In the genomic region with DNA sequence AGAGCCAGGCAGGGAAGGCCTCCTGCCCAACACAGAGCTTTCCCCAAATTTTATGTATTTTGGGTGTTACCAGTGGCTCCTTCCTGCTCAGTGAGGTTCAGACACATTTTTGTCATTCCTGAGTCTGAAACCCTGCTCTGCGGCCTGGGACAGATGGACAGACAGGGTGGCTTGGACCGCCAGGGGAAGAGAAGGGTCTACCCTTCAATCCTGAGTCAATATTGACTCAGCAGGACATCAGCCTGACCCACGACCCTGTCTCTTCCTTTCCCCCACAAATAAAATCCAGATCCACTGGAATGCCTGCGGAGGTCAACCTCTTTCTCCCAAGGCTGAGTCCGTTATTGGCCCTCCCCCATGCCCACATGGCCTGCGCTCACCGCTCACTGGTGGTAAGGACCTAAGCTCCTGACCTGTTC, we compare ENCODE assay signal across 8 mouse cellular contexts. TPM values are rescaled to one million over a fixed set of nuclear protein-coding genes. Genes with fewer than 3 reads are reported as not detected.
DNase-seq lines count a peak whose midpoint lies in the region; ATAC-seq lines count a peak whose summit lies in the region.

No protein-coding gene starts in this region.

- no peak overlapping the region for H3K4me3 ChIP-seq in heart, embryonic 16.5 days (ENCODE audit: low read length)
- no peak overlapping the region for H3K4me3 ChIP-seq in embryonic facial prominence, embryonic 15.5 days (replicated peaks)
- H3K4me3 ChIP-seq in macrophage (ENCODE audit: inconsistent target) = no peak overlapping the region

- no peak for DNase-seq in heart, postnatal 14 days
- DNase-seq in NIH3T3 (ENCODE audit: low read depth) = peak; percentile 65
- DNase-seq in frontal cortex, adult 2 months (ENCODE audit: extremely low spot score in 1 of 2, low spot score in 1 of 2) = no peak
- DNase-seq in adrenal gland, postnatal 25 days = no peak
- no peak for DNase-seq in spleen, postnatal 10 days (ENCODE audit: low spot score in 2 of 2)

- no peaks in the 10 kb centered on the region for H3K27me3 ChIP-seq in heart, embryonic 16.5 days (ENCODE audit: control insufficient read depth, insufficient read depth, low read length)
- no peaks in the 10 kb centered on the region for H3K27me3 ChIP-seq in embryonic facial prominence, embryonic 15.5 days

- no peak overlapping the region for H3K4me2 ChIP-seq in heart, embryonic 16.5 days (ENCODE audit: low read depth, low read length)
- H3K4me2 ChIP-seq in embryonic facial prominence, embryonic 15.5 days (replicated peaks) = peak overlapping the region; percentile 80

- intact Hi-C loops in heart, postnatal 14 days (cut with DNase I) = no loop called here

- peaks cover 97% of the 10 kb centered on the region for H3K79me2 ChIP-seq in macrophage (ENCODE audit: inconsistent target)

- H3K9ac ChIP-seq in heart, embryonic 16.5 days (ENCODE audit: low read length) = no peak overlapping the region
- peak overlapping the region; percentile 15; the same call in 1 of the 2 replicates for H3K9ac ChIP-seq in embryonic facial prominence, embryonic 15.5 days

- peak overlapping the region; percentile 55 for H3K27ac ChIP-seq in heart, embryonic 16.5 days (ENCODE audit: low read length)
- H3K27ac ChIP-seq in embryonic facial prominence, embryonic 15.5 days (replicated peaks) = peak overlapping the region; percentile 98
- peak overlapping the region; percentile 99 for H3K27ac ChIP-seq in macrophage

- no peak for ATAC-seq in heart, embryonic 16.5 days (replicated peaks; ENCODE audit: extremely low read depth, insufficient read depth, low FRiP score)
- ATAC-seq in embryonic facial prominence, embryonic 15.5 days (ENCODE audit: insufficient number of reproducible peaks, low FRiP score, low TSS enrichment, low read depth) = no peak

- H3K36me3 ChIP-seq in heart, embryonic 16.5 days (ENCODE audit: control insufficient read depth, insufficient read depth) = peaks cover 3% of the 10 kb centered on the region; the same call in 1 of the 2 replicates
- H3K36me3 ChIP-seq in embryonic facial prominence, embryonic 15.5 days = peaks cover 19% of the 10 kb centered on the region
- peaks cover 46% of the 10 kb centered on the region for H3K36me3 ChIP-seq in macrophage (ENCODE audit: inconsistent target)

- peaks cover 31% of the 10 kb centered on the region for H3K4me1 ChIP-seq in heart, embryonic 16.5 days (ENCODE audit: control insufficient read depth, insufficient read depth, low read length)
- H3K4me1 ChIP-seq in embryonic facial prominence, embryonic 15.5 days = peaks cover 83% of the 10 kb centered on the region

- WGBS in heart, embryonic 16.5 days = 52% methylated on average over 7 of the region's 7 CpGs
- WGBS in embryonic facial prominence, embryonic 15.5 days = 35% methylated on average over 7 of the region's 7 CpGs
- WGBS in macrophage (ENCODE audit: missing documents) = 94% methylated on average over 7 of the region's 7 CpGs

- H3K9me3 ChIP-seq in heart, embryonic 16.5 days (replicated peaks; ENCODE audit: control insufficient read depth, low read length) = no peaks in the 10 kb centered on the region
- H3K9me3 ChIP-seq in embryonic facial prominence, embryonic 15.5 days (replicated peaks) = no peaks in the 10 kb centered on the region

RNA-seq across cellular contexts. Expression of gene Lrp1, which starts 4.7 kb away (rescaled TPM):
- polyA plus RNA-seq in heart, embryonic 16.5 days (2015; fragmentation: Nextera tagmentation; extraction: Ambion mirVana) = 33.4 and 34.4 TPM in 2 replicates
- total RNA-seq in heart, postnatal 14 days (2021) = 100 to 1,000 TPM in 1 of 2 experiments, 10 to 100 TPM in 1; 85.0 to 105 TPM
- 161 and 163 TPM in 2 replicates for polyA plus RNA-seq in embryonic facial prominence, embryonic 15.5 days (2015; fragmentation: Nextera tagmentation; extraction: Ambion mirVana)
- 1,000 to 10,000 TPM in 10 of 26 experiments, 100 to 1,000 TPM in 16; 161 to 1,849 (median 957) TPM for total RNA-seq in macrophage (2018; cell fraction: chromatin; rRNA removed)
- 100 to 1,000 TPM; 187 to 924 (median 416) TPM for total RNA-seq in macrophage (2018; cell fraction: cytosol; rRNA removed)
- total RNA-seq in macrophage (2018; cell fraction: nucleus; rRNA removed) = 1,000 to 10,000 TPM in 20 of 26 experiments, 100 to 1,000 TPM in 6; 439 to 3,096 (median 1,237) TPM
- polyA plus RNA-seq in macrophage (2018) = 315 to 785 TPM (median 440 TPM) in 3 replicates
- polyA plus RNA-seq in frontal cortex, adult 2 months (2012; rRNA removed) = 279 and 283 TPM in 2 replicates
- 196 and 254 TPM in 2 replicates for total RNA-seq in adrenal gland, postnatal 25 days (2021)

RNA-seq across cellular contexts. Expression of gene Stat6, which starts 26.5 kb away (rescaled TPM):
- 36.1 and 36.7 TPM in 2 replicates for polyA plus RNA-seq in heart, embryonic 16.5 days (2015; fragmentation: Nextera tagmentation; extraction: Ambion mirVana)
- 10 to 100 TPM; 46.9 to 49.9 TPM for total RNA-seq in heart, postnatal 14 days (2021)
- 35.3 and 36.2 TPM in 2 replicates for polyA plus RNA-seq in embryonic facial prominence, embryonic 15.5 days (2015; fragmentation: Nextera tagmentation; extraction: Ambion mirVana)
- 100 to 1,000 TPM; 187 to 439 (median 329) TPM for total RNA-seq in macrophage (2018; cell fraction: chromatin; rRNA removed)
- 100 to 1,000 TPM; 105 to 151 (median 131) TPM for total RNA-seq in macrophage (2018; cell fraction: cytosol; rRNA removed)
- 100 to 1,000 TPM; 141 to 357 (median 222) TPM for total RNA-seq in macrophage (2018; cell fraction: nucleus; rRNA removed)
- 122 to 141 TPM (median 128 TPM) in 3 replicates for polyA plus RNA-seq in macrophage (2018)
- 11.0 and 11.9 TPM in 2 replicates for polyA plus RNA-seq in frontal cortex, adult 2 months (2012; rRNA removed)
- 117 and 121 TPM in 2 replicates for total RNA-seq in adrenal gland, postnatal 25 days (2021)

RNA-seq across cellular contexts. Expression of gene Nemp1, which starts 50.4 kb away (rescaled TPM):
- polyA plus RNA-seq in heart, embryonic 16.5 days (2015; fragmentation: Nextera tagmentation; extraction: Ambion mirVana) = 8.3 and 8.7 TPM in 2 replicates
- 1 to 10 TPM; 4.2 to 4.7 TPM for total RNA-seq in heart, postnatal 14 days (2021)
- 10.1 and 11.3 TPM in 2 replicates for polyA plus RNA-seq in embryonic facial prominence, embryonic 15.5 days (2015; fragmentation: Nextera tagmentation; extraction: Ambion mirVana)
- total RNA-seq in macrophage (2018; cell fraction: chromatin; rRNA removed) = 10 to 100 TPM in 12 of 26 experiments, 1 to 10 TPM in 14; 2.5 to 24.2 (median 10.0) TPM
- 1 to 10 TPM; 2.9 to 6.7 (median 4.8) TPM for total RNA-seq in macrophage (2018; cell fraction: cytosol; rRNA removed)
- 10 to 100 TPM in 21 of 26 experiments, 1 to 10 TPM in 5; 7.8 to 28.3 (median 15.6) TPM for total RNA-seq in macrophage (2018; cell fraction: nucleus; rRNA removed)
- polyA plus RNA-seq in macrophage (2018) = 2.7 to 5.4 TPM (median 4.6 TPM) in 3 replicates
- 4.5 and 4.8 TPM in 2 replicates for polyA plus RNA-seq in frontal cortex, adult 2 months (2012; rRNA removed)
- 9.6 and 13.7 TPM in 2 replicates for total RNA-seq in adrenal gland, postnatal 25 days (2021)

RNA-seq across cellular contexts. Expression of gene Nab2, which starts 52.1 kb away (rescaled TPM):
- polyA plus RNA-seq in heart, embryonic 16.5 days (2015; fragmentation: Nextera tagmentation; extraction: Ambion mirVana) = 10.9 and 12.7 TPM in 2 replicates
- 1 to 10 TPM; 8.0 TPM for total RNA-seq in heart, postnatal 14 days (2021)
- polyA plus RNA-seq in embryonic facial prominence, embryonic 15.5 days (2015; fragmentation: Nextera tagmentation; extraction: Ambion mirVana) = 30.8 and 33.2 TPM in 2 replicates
- total RNA-seq in macrophage (2018; cell fraction: chromatin; rRNA removed) = 10 to 100 TPM in 25 of 26 experiments, 1 to 10 TPM in 1; 7.8 to 78.4 (median 39.8) TPM
- total RNA-seq in macrophage (2018; cell fraction: cytosol; rRNA removed) = 10 to 100 TPM in 25 of 26 experiments, 1 to 10 TPM in 1; 7.3 to 47.6 (median 21.3) TPM
- 10 to 100 TPM; 20.0 to 60.7 (median 31.8) TPM for total RNA-seq in macrophage (2018; cell fraction: nucleus; rRNA removed)
- polyA plus RNA-seq in macrophage (2018) = 28.7 to 37.7 TPM (median 31.1 TPM) in 3 replicates
- polyA plus RNA-seq in frontal cortex, adult 2 months (2012; rRNA removed) = 38.2 and 46.1 TPM in 2 replicates
- total RNA-seq in adrenal gland, postnatal 25 days (2021) = 19.0 and 21.7 TPM in 2 replicates
